Comparison of ENCODE assay signal across 21 mouse cellular contexts in the genomic region with DNA sequence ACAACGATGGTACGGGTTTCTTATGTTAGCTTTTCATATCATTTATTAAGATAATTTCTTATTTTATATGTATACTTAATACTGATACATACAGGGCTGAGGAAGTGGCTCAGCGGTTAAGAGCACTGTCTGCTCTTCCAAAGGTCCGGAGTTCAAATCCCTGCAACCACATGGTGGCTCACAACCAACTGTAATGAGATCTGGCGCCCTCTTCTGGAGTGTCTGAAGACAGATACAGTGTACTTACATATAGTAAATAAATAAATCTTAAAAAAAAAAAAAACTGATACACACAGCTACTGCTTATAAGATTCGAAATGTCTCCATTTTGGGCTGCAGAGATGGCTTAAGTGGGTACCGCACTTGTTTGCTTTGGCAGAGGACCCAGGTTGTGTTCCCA. TPM values are rescaled to one million over a fixed set of nuclear protein-coding genes. Genes with fewer than 3 reads are reported as not detected.
DNase-seq lines count a peak whose midpoint lies in the region; ATAC-seq and TF ChIP-seq lines count a peak whose summit lies in the region.
"Had no signal": no experiment of that assay in that cellular context is flagged by ENCODE, and none has a peak within 500 bp of the region (broad histone marks: within the 10 kb centered on the region; RNA-seq: fewer than 3 reads in every experiment).

No protein-coding gene starts in this region.

- no peak for ATAC-seq in intestine, postnatal 0 days
- ATAC-seq in intestine, embryonic 16.5 days, result no peak
- no peak for ATAC-seq in midbrain, postnatal 0 days (ENCODE audit: low FRiP score)
- ATAC-seq in midbrain, embryonic 14.5 days (ENCODE audit: low FRiP score, low TSS enrichment), result no peak
- no peak for ATAC-seq in liver, embryonic 13.5 days (ENCODE audit: low read depth)

- H3K4me1 ChIP-seq in intestine, postnatal 0 days (replicated peaks; ENCODE audit: control insufficient read depth, insufficient read depth, low read length), result no peaks in the 10 kb centered on the region
- peaks cover 10% of the 10 kb centered on the region for H3K4me1 ChIP-seq in intestine, embryonic 16.5 days (ENCODE audit: control insufficient read depth, insufficient read depth, low read length)
- no peaks in the 10 kb centered on the region for H3K4me1 ChIP-seq in midbrain, postnatal 0 days (ENCODE audit: insufficient read depth, low read length)
- H3K4me1 ChIP-seq in midbrain, embryonic 14.5 days (ENCODE audit: control insufficient read depth, insufficient read depth, low read length), result 0 out of 2 replicates have a peak, but pooled peaks cover 3% of the 10 kb centered on the region
- peaks cover 20% of the 10 kb centered on the region for H3K4me1 ChIP-seq in liver, embryonic 13.5 days (replicated peaks)
- H3K4me1 ChIP-seq in limb, embryonic 10.5 days, result peaks cover 22% of the 10 kb centered on the region
- H3K4me1 ChIP-seq: embryonic facial prominence, embryonic 12.5 days had no signal

- no peak for DNase-seq in midbrain, postnatal 0 days (ENCODE audit: low spot score)
- no peak for DNase-seq in midbrain, embryonic 14.5 days
- no peak for DNase-seq in liver, embryonic 13.5 days
- no peak for DNase-seq in frontal cortex, adult 2 months (ENCODE audit: extremely low spot score in 1 of 2, low spot score in 1 of 2)
- no peak for DNase-seq in limb, embryonic 10.5 days (ENCODE audit: low spot score)
- DNase-seq: cerebellum, adult 8-10 months; kidney, postnatal 10 days; layer of hippocampus, adult 9-11 months; left cerebral cortex, postnatal 4 days; thymus, postnatal 4 days had no signal

- H3K4me2 ChIP-seq in intestine, postnatal 0 days (replicated peaks; ENCODE audit: low read depth), result no peak overlapping the region
- no peak overlapping the region for H3K4me2 ChIP-seq in intestine, embryonic 16.5 days (ENCODE audit: low read depth, low read length)
- no peak overlapping the region for H3K4me2 ChIP-seq in midbrain, postnatal 0 days (ENCODE audit: low read depth, low read length, poor library complexity, severe bottlenecking)
- H3K4me2 ChIP-seq in midbrain, embryonic 14.5 days (ENCODE audit: low read length), result no peak overlapping the region
- H3K4me2 ChIP-seq in liver, embryonic 13.5 days, result no peak overlapping the region
- H3K4me2 ChIP-seq: midbrain, embryonic 15.5 days had no signal

- H3K9ac ChIP-seq in intestine, postnatal 0 days (ENCODE audit: low read depth, low read length), result no peak overlapping the region
- no peak overlapping the region for H3K9ac ChIP-seq in intestine, embryonic 16.5 days (ENCODE audit: low read depth, low read length)
- H3K9ac ChIP-seq in midbrain, postnatal 0 days (replicated peaks; ENCODE audit: low read length, poor library complexity, severe bottlenecking), result no peak overlapping the region
- no peak overlapping the region for H3K9ac ChIP-seq in midbrain, embryonic 14.5 days (replicated peaks; ENCODE audit: low read length)
- H3K9ac ChIP-seq in liver, embryonic 13.5 days, result no peak overlapping the region
- H3K9ac ChIP-seq: embryonic facial prominence, embryonic 12.5 days; lung, embryonic 15.5 days; midbrain, embryonic 15.5 days had no signal

- WGBS in intestine, postnatal 0 days, result 85% methylated on average over 7 of the region's 7 CpGs
- 87% methylated on average over 7 of the region's 7 CpGs for WGBS in intestine, embryonic 16.5 days
- 84% methylated on average over 7 of the region's 7 CpGs for WGBS in midbrain, postnatal 0 days
- 83% methylated on average over 7 of the region's 7 CpGs for WGBS in midbrain, embryonic 14.5 days
- WGBS in liver, embryonic 13.5 days (ENCODE audit: insufficient replicate concordance), result 69% methylated on average over 7 of the region's 7 CpGs
- WGBS in limb, embryonic 10.5 days, result 85% methylated on average over 7 of the region's 7 CpGs

- H3K4me3 ChIP-seq in intestine, postnatal 0 days (ENCODE audit: low read depth, low read length), result no peak overlapping the region
- no peak overlapping the region for H3K4me3 ChIP-seq in intestine, embryonic 16.5 days (ENCODE audit: low read length)
- no peak overlapping the region for H3K4me3 ChIP-seq in midbrain, postnatal 0 days (ENCODE audit: low read depth, low read length)
- no peak overlapping the region for H3K4me3 ChIP-seq in midbrain, embryonic 14.5 days (replicated peaks; ENCODE audit: low read depth, low read length)
- H3K4me3 ChIP-seq in liver, embryonic 13.5 days (replicated peaks), result no peak overlapping the region
- H3K4me3 ChIP-seq in limb, embryonic 10.5 days, result no peak overlapping the region
- H3K4me3 ChIP-seq: lung, embryonic 15.5 days; midbrain, embryonic 15.5 days had no signal

- H3K27ac ChIP-seq in intestine, postnatal 0 days (ENCODE audit: low read depth, low read length), result no peak overlapping the region
- H3K27ac ChIP-seq in intestine, embryonic 16.5 days (ENCODE audit: low read length), result no peak overlapping the region
- H3K27ac ChIP-seq in midbrain, postnatal 0 days (ENCODE audit: low read depth, low read length), result no peak overlapping the region
- no peak overlapping the region for H3K27ac ChIP-seq in midbrain, embryonic 14.5 days (replicated peaks; ENCODE audit: low read depth, low read length)
- peak overlapping the region; percentile 71; the same call in 1 of the 2 replicates for H3K27ac ChIP-seq in liver, embryonic 13.5 days
- no peak overlapping the region for H3K27ac ChIP-seq in limb, embryonic 10.5 days
- H3K27ac ChIP-seq: embryonic facial prominence, embryonic 12.5 days; lung, embryonic 15.5 days; midbrain, embryonic 15.5 days had no signal

- no peaks in the 10 kb centered on the region for H3K9me3 ChIP-seq in intestine, postnatal 0 days (ENCODE audit: control insufficient read depth)
- H3K9me3 ChIP-seq in intestine, embryonic 16.5 days (ENCODE audit: control insufficient read depth, low read length), result no peaks in the 10 kb centered on the region
- H3K9me3 ChIP-seq in midbrain, postnatal 0 days (ENCODE audit: low read length), result no peaks in the 10 kb centered on the region
- no peaks in the 10 kb centered on the region for H3K9me3 ChIP-seq in midbrain, embryonic 14.5 days (ENCODE audit: control insufficient read depth, low read length)
- H3K9me3 ChIP-seq in liver, embryonic 13.5 days (replicated peaks), result no peaks in the 10 kb centered on the region
- no peaks in the 10 kb centered on the region for H3K9me3 ChIP-seq in limb, embryonic 10.5 days (replicated peaks)
- H3K9me3 ChIP-seq: embryonic facial prominence, embryonic 12.5 days; G1E; lung, embryonic 15.5 days; midbrain, embryonic 15.5 days had no signal

- no peaks in the 10 kb centered on the region for H3K36me3 ChIP-seq in intestine, postnatal 0 days (ENCODE audit: control insufficient read depth, insufficient read depth)
- no peaks in the 10 kb centered on the region for H3K36me3 ChIP-seq in intestine, embryonic 16.5 days (ENCODE audit: control insufficient read depth, insufficient read depth, low read length)
- H3K36me3 ChIP-seq in midbrain, postnatal 0 days (ENCODE audit: insufficient read depth, low read length), result no peaks in the 10 kb centered on the region
- no peaks in the 10 kb centered on the region for H3K36me3 ChIP-seq in midbrain, embryonic 14.5 days (ENCODE audit: control insufficient read depth, insufficient read depth, low read length)
- no peaks in the 10 kb centered on the region for H3K36me3 ChIP-seq in liver, embryonic 13.5 days
- no peaks in the 10 kb centered on the region for H3K36me3 ChIP-seq in limb, embryonic 10.5 days
- H3K36me3 ChIP-seq: embryonic facial prominence, embryonic 12.5 days; G1E; lung, embryonic 15.5 days; midbrain, embryonic 15.5 days had no signal

- 0 out of 2 replicates have a peak, but pooled peaks have one; percentile 42 for TF ChIP-seq CTCF in intestine, postnatal 0 days (IDR thresholded peaks at IDR 0.05; ENCODE audit: low read depth)
- peak; percentile 40 for TF ChIP-seq CTCF in midbrain, postnatal 0 days (IDR thresholded peaks at IDR 0.05)

- H3K27me3 ChIP-seq in intestine, postnatal 0 days (replicated peaks; ENCODE audit: control insufficient read depth, insufficient read depth, low read length), result no peaks in the 10 kb centered on the region
- no peaks in the 10 kb centered on the region for H3K27me3 ChIP-seq in intestine, embryonic 16.5 days (replicated peaks; ENCODE audit: control insufficient read depth, insufficient read depth, low read length)
- no peaks in the 10 kb centered on the region for H3K27me3 ChIP-seq in midbrain, postnatal 0 days (ENCODE audit: insufficient read depth, low read length)
- no peaks in the 10 kb centered on the region for H3K27me3 ChIP-seq in midbrain, embryonic 14.5 days (ENCODE audit: control insufficient read depth, insufficient read depth, low read length)
- 0 out of 2 replicates have a peak, but pooled peaks cover 2% of the 10 kb centered on the region for H3K27me3 ChIP-seq in liver, embryonic 13.5 days
- H3K27me3 ChIP-seq in limb, embryonic 10.5 days (ENCODE audit: low read depth, poor library complexity, severe bottlenecking), result no peaks in the 10 kb centered on the region
- H3K27me3 ChIP-seq: embryonic facial prominence, embryonic 12.5 days; lung, embryonic 15.5 days; midbrain, embryonic 15.5 days had no signal

RNA-seq across cellular contexts. Expression of a gene that starts 7.5 kb away (rescaled TPM):
- 0.53 and 0.69 TPM in 2 replicates for polyA plus RNA-seq in intestine, postnatal 0 days (2015; fragmentation: Nextera tagmentation; extraction: Ambion mirVana)
- 0.45 and 0.62 TPM in 2 replicates for polyA plus RNA-seq in intestine, embryonic 16.5 days (2015; fragmentation: Nextera tagmentation; extraction: Ambion mirVana)
- not detected in 2 replicates for total RNA-seq in midbrain, postnatal 0 days (2014; rRNA removed)
- polyA plus RNA-seq in midbrain, postnatal 0 days (2015; fragmentation: Nextera tagmentation; extraction: Ambion mirVana), result not detected in 2 replicates
- polyA plus RNA-seq in midbrain, embryonic 14.5 days (2014; fragmentation: Nextera tagmentation; extraction: Ambion mirVana), result not detected in 2 replicates
- 0.33 and 1.3 TPM in 2 replicates for polyA plus RNA-seq in liver, embryonic 13.5 days (2015; fragmentation: Nextera tagmentation; extraction: Ambion mirVana)
- polyA plus RNA-seq in frontal cortex, adult 2 months (2012; rRNA removed), result 0.57 and 0.76 TPM in 2 replicates
- polyA plus RNA-seq in limb, embryonic 10.5 days (2016; fragmentation: Nextera tagmentation; extraction: Ambion mirVana), result 0.49 TPM in 1 of 2 replicates, not detected in the other
- total RNA-seq: G1E; left cerebral cortex, postnatal 4 days; megakaryocyte, adult 5-6 weeks had no signal
- polyA plus RNA-seq: forebrain, embryonic 16.5 days; G1E; hindbrain, embryonic 11.5 days; midbrain, embryonic 15.5 days had no signal

RNA-seq across cellular contexts. Expression of a gene that starts 13.0 kb away (rescaled TPM):
- polyA plus RNA-seq in intestine, postnatal 0 days (2015; fragmentation: Nextera tagmentation; extraction: Ambion mirVana), result 52.8 and 53.0 TPM in 2 replicates
- 71.1 and 80.5 TPM in 2 replicates for polyA plus RNA-seq in intestine, embryonic 16.5 days (2015; fragmentation: Nextera tagmentation; extraction: Ambion mirVana)
- total RNA-seq in midbrain, postnatal 0 days (2014; rRNA removed), result 0.24 and 0.82 TPM in 2 replicates
- 0.90 and 0.99 TPM in 2 replicates for polyA plus RNA-seq in midbrain, postnatal 0 days (2015; fragmentation: Nextera tagmentation; extraction: Ambion mirVana)
- 0.32 and 0.89 TPM in 2 replicates for polyA plus RNA-seq in midbrain, embryonic 14.5 days (2014; fragmentation: Nextera tagmentation; extraction: Ambion mirVana)
- polyA plus RNA-seq in liver, embryonic 13.5 days (2015; fragmentation: Nextera tagmentation; extraction: Ambion mirVana), result 1.6 and 2.4 TPM in 2 replicates
- 0.17 and 0.18 TPM in 2 replicates for polyA plus RNA-seq in frontal cortex, adult 2 months (2012; rRNA removed)
- 0.06 and 0.26 TPM in 2 replicates for polyA plus RNA-seq in limb, embryonic 10.5 days (2016; fragmentation: Nextera tagmentation; extraction: Ambion mirVana)
- total RNA-seq: gastrocnemius, adult 18-20 months; heart, adult 8-10 months; megakaryocyte, adult 5-6 weeks had no signal

RNA-seq across cellular contexts. Expression of a gene that starts 25.6 kb away (rescaled TPM):
- 28.9 and 30.9 TPM in 2 replicates for polyA plus RNA-seq in intestine, postnatal 0 days (2015; fragmentation: Nextera tagmentation; extraction: Ambion mirVana)
- polyA plus RNA-seq in intestine, embryonic 16.5 days (2015; fragmentation: Nextera tagmentation; extraction: Ambion mirVana), result 38.6 and 39.2 TPM in 2 replicates
- 55.5 and 66.3 TPM in 2 replicates for total RNA-seq in midbrain, postnatal 0 days (2014; rRNA removed)
- polyA plus RNA-seq in midbrain, postnatal 0 days (2015; fragmentation: Nextera tagmentation; extraction: Ambion mirVana), result 60.9 and 72.3 TPM in 2 replicates
- polyA plus RNA-seq in midbrain, embryonic 14.5 days (2014; fragmentation: Nextera tagmentation; extraction: Ambion mirVana), result 33.4 and 40.0 TPM in 2 replicates
- polyA plus RNA-seq in liver, embryonic 13.5 days (2015; fragmentation: Nextera tagmentation; extraction: Ambion mirVana), result 16.6 and 16.8 TPM in 2 replicates
- polyA plus RNA-seq in frontal cortex, adult 2 months (2012; rRNA removed), result 116 and 137 TPM in 2 replicates
- 25.4 and 27.6 TPM in 2 replicates for polyA plus RNA-seq in limb, embryonic 10.5 days (2016; fragmentation: Nextera tagmentation; extraction: Ambion mirVana)

RNA-seq across cellular contexts. Expression of a gene that starts 25.9 kb away (rescaled TPM):
- 150 and 155 TPM in 2 replicates for polyA plus RNA-seq in intestine, postnatal 0 days (2015; fragmentation: Nextera tagmentation; extraction: Ambion mirVana)
- polyA plus RNA-seq in intestine, embryonic 16.5 days (2015; fragmentation: Nextera tagmentation; extraction: Ambion mirVana), result 182 and 197 TPM in 2 replicates
- 107 and 136 TPM in 2 replicates for total RNA-seq in midbrain, postnatal 0 days (2014; rRNA removed)
- polyA plus RNA-seq in midbrain, postnatal 0 days (2015; fragmentation: Nextera tagmentation; extraction: Ambion mirVana), result 245 and 265 TPM in 2 replicates
- polyA plus RNA-seq in midbrain, embryonic 14.5 days (2014; fragmentation: Nextera tagmentation; extraction: Ambion mirVana), result 186 and 214 TPM in 2 replicates
- polyA plus RNA-seq in liver, embryonic 13.5 days (2015; fragmentation: Nextera tagmentation; extraction: Ambion mirVana), result 187 and 202 TPM in 2 replicates
- 92.8 and 99.7 TPM in 2 replicates for polyA plus RNA-seq in frontal cortex, adult 2 months (2012; rRNA removed)
- 353 and 364 TPM in 2 replicates for polyA plus RNA-seq in limb, embryonic 10.5 days (2016; fragmentation: Nextera tagmentation; extraction: Ambion mirVana)

RNA-seq across cellular contexts. Expression of a gene that starts 33.5 kb away (rescaled TPM):
- 18.9 and 19.4 TPM in 2 replicates for polyA plus RNA-seq in intestine, postnatal 0 days (2015; fragmentation: Nextera tagmentation; extraction: Ambion mirVana)
- 23.4 and 23.6 TPM in 2 replicates for polyA plus RNA-seq in intestine, embryonic 16.5 days (2015; fragmentation: Nextera tagmentation; extraction: Ambion mirVana)
- 7.8 and 10.5 TPM in 2 replicates for total RNA-seq in midbrain, postnatal 0 days (2014; rRNA removed)
- polyA plus RNA-seq in midbrain, postnatal 0 days (2015; fragmentation: Nextera tagmentation; extraction: Ambion mirVana), result 4.3 and 4.4 TPM in 2 replicates
- 5.0 and 7.4 TPM in 2 replicates for polyA plus RNA-seq in midbrain, embryonic 14.5 days (2014; fragmentation: Nextera tagmentation; extraction: Ambion mirVana)
- polyA plus RNA-seq in liver, embryonic 13.5 days (2015; fragmentation: Nextera tagmentation; extraction: Ambion mirVana), result 5.0 and 5.9 TPM in 2 replicates
- polyA plus RNA-seq in frontal cortex, adult 2 months (2012; rRNA removed), result 6.9 and 7.1 TPM in 2 replicates
- polyA plus RNA-seq in limb, embryonic 10.5 days (2016; fragmentation: Nextera tagmentation; extraction: Ambion mirVana), result 11.4 and 15.4 TPM in 2 replicates

Comparison
In these comparisons a context has a peak if more than half of its experiments do, and no peak if none do; other contexts are left out.
1. RNA of a gene that starts 13.0 kb away (polyA plus RNA-seq): 71.1 to 80.5 TPM in intestine, embryonic 16.5 days and 52.8 to 53.0 TPM in intestine, postnatal 0 days; 1.6 to 2.4 TPM in liver, embryonic 13.5 days, 0.90 to 0.99 TPM in midbrain, postnatal 0 days, 0.32 to 0.89 TPM in midbrain, embryonic 14.5 days, 0.06 to 0.26 TPM in limb, embryonic 10.5 days and 0.17 to 0.18 TPM in frontal cortex, adult 2 months; every median in the first group is over 10 times any median in the second.